Comparison of ENCODE assay signal across 13 mouse cellular contexts in the genomic region with DNA sequence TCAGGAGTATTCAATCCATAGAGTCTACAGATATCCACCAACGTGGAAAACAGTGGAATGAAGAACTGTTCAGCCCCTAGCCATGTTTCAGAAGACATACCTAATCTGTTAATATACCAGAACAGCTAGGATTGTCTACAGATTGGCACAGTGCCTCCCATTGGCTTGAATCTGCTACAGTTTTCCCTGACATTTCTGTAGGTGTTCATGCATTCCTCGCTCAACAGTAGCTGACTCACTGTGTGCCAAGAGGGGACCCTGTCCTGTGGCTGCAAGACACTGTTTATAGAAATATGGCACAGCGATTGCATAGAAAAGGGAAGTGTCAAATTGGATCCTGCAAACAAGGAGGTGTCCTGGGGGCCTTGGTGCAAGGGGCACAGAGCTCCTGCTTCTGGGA. TPM values are rescaled to one million over a fixed set of nuclear protein-coding genes. Genes with fewer than 3 reads are reported as not detected.
"Had no signal": no experiment of that assay in that cellular context is flagged by ENCODE, and none has a peak within 500 bp of the region (broad histone marks: within the 10 kb centered on the region; RNA-seq: fewer than 3 reads in every experiment).

No protein-coding gene starts in this region.

- H3K27me3 ChIP-seq: limb, embryonic 13.5 days; midbrain, embryonic 13.5 days had no signal

- H3K36me3 ChIP-seq: limb, embryonic 13.5 days; midbrain, embryonic 13.5 days had no signal

- H3K9ac ChIP-seq: limb, embryonic 13.5 days; liver, embryonic 14.5 days; midbrain, embryonic 13.5 days had no signal

- ATAC-seq: intestine, embryonic 16.5 days; midbrain, embryonic 13.5 days had no signal

- DNase-seq: kidney, adult 2 months; kidney, postnatal 10 days; layer of hippocampus, adult 9-11 months; layer of hippocampus, postnatal 36 days; lung, adult 18-20 months; right cerebral cortex, postnatal 25 days; thymus, postnatal 4 days had no signal

- H3K27ac ChIP-seq: limb, embryonic 13.5 days; liver, embryonic 14.5 days; midbrain, embryonic 13.5 days had no signal

- H3K4me3 ChIP-seq: limb, embryonic 13.5 days; midbrain, embryonic 13.5 days had no signal

- H3K4me2 ChIP-seq: limb, embryonic 13.5 days; midbrain, embryonic 13.5 days had no signal

- H3K9me3 ChIP-seq: limb, embryonic 13.5 days; midbrain, embryonic 13.5 days had no signal

RNA-seq across cellular contexts. Expression of a gene that starts 36.6 kb away (rescaled TPM):
- polyA plus RNA-seq: intestine, embryonic 16.5 days; liver, adult 2 months; small intestine, adult 2 months had no signal
